Mouse (Mus musculus): Measurements from ENCODE around the gene Klrb1a. TPM values are rescaled to one million over a fixed set of nuclear protein-coding genes. Genes with fewer than 3 reads are reported as not detected.
"Not testable (repeated sequence)": the region's sequence is repeated elsewhere in the genome, so short reads cannot be mapped to it uniquely, and the experiment has no call there.

Gene Klrb1a
- total RNA-seq, 2 experiments from 2014 or later, result not detected

DNA sequence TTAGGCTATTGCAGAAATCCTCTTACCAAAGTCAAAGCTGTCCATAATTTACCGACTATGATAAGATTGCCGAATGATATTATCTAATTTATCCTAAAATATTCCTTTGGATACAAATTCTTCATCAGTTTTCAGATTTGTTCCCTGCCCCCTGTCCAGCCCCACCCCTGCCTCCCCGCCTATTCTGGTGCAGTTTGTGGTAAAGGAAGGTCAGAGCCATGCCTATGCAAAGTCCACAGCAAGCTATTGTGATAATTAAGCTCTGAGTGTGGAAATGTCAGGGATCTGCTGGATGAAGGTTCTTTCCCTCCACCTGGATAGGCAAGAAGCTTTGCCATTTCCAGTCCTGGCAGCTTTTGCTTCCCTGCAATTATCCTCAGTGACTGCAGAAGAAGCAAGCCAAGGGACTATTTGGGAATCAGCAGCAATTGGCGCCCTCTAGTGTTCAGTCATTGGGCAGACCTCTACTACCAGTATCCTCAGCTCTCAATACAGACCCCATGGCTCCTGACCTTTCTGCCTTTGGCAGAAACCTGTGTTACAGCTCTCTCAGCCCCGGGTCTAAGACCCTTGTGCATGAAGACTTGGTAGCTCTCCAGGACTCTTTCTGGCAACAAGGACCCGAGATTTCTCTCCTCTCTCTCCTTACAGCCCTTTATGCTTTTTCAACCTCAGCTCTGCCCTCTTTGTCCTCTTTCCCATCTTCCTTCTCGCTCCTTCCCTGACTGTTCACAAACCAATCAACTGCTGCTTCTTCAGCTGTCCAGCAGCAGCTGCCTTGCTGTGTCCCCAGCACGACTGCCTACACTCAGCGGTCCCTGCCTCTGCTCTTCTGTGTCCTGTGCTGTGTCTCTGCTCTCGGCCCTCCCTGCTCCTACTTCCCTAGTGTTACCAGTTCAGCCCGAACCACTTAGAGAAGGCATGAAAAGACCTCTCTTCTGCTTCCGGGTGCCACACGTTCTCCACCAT is 6.7 kb upstream of the Klrb1a start:
- not testable (repeated sequence) for H3K4me3 ChIP-seq
- peak; percentile 47 to 52 for DNase-seq (ENCODE audit: extremely low spot score in 1 of 2, low spot score in 2 of 2)
- TF ChIP-seq CTCF (IDR thresholded peaks at IDR 0.05), result peak; percentile 71
- intact Hi-C loops (cut with DNase I), result loop anchor here (2.0 to 10.0 kb wide), 2 partner anchors 25 to 185 kb away; no protein-coding TSS in a partner anchor
- H3K27ac ChIP-seq, result 0 out of 2 replicates have a peak overlapping the region, but pooled peaks have one; percentile 55

DNA sequence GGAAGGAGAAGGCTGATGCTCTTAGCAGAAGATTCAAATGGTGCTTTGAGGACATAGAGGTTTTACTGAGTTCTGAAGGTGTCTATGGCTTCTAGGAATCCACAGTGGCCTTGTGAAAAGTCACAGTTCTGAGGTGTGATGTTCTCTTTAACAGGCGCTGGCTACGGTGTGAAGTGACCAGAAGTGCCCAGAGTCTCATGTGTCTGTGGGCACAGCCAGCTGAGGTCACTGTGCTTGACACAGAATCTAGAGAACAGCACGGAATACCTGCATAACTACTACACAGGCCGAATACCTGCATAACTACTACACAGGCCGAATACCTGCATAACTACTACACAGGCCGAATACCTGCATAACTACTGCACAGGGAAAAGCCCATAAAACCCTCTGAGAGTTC is 1.9 kb upstream of the Klrb1a start:
- DNase-seq (ENCODE audit: extremely low spot score in 1 of 2, low spot score in 2 of 2); H3K4me3 ChIP-seq; H3K27ac ChIP-seq: not testable (repeated sequence)
- intact Hi-C loops (cut with DNase I), result loop anchor here (2.0 to 10.0 kb wide), 2 partner anchors 166 to 180 kb away; no protein-coding TSS in a partner anchor

DNA sequence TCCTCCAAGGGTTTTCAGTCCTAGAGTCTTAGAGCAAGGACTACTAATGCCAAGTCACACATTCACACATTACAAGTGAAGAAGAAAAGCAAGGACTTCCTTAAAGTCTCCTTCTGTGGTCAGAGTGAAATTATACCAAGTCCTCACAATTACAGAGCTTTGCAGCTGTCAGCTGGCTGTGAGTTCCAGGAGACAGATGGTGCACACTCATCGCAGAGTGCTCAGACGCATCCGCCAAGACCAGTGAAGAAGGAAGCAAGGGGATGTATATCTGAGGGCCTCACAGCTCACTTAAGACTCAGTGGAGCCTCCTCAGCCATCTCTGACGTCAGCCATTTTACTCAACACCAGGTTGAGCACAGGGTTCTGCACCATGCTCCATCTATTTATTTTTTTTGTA is 1.1 kb upstream of the Klrb1a start:
- intact Hi-C loops (cut with DNase I), result loop anchor here (2.0 to 10.0 kb wide), 2 partner anchors 166 to 180 kb away; no protein-coding TSS in a partner anchor
- DNase-seq (ENCODE audit: extremely low spot score in 1 of 2, low spot score in 2 of 2), result no peak
- Histone ChIP-seq H3K27ac (no peak overlapping the region), H3K4me3 (no peak overlapping the region)
- TF ChIP-seq CTCF (IDR thresholded peaks at IDR 0.05), result no peak

DNA sequence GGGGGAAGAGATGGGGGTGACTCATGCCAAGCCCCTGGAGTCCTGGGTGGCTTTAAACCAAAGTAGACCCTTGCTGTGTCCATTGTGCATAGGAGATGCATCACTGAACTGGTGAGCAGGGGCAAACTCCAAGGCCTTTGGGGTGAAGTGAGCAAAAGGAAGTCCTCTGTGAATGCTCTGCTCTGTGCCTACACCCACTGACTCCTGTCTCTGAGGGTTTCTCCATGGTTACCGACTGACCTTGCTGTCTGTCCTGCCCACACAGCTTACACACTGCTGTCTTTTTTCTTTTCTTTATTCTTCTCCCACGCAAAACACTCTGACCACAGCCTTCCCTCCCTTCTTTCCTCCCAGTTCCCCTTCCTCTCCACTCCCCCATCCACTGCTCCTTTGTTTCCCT is 600 bp downstream of the Klrb1a start:
- TF ChIP-seq CTCF (IDR thresholded peaks at IDR 0.05), result no peak
- Histone ChIP-seq H3K4me3 (no peak overlapping the region), H3K27ac (no peak overlapping the region)
- intact Hi-C loops (cut with DNase I), result loop anchor here (10.0 kb wide), 1 partner anchor 178 kb away; no protein-coding TSS in a partner anchor
- DNase-seq (ENCODE audit: extremely low spot score in 1 of 2, low spot score in 2 of 2), result no peak

DNA sequence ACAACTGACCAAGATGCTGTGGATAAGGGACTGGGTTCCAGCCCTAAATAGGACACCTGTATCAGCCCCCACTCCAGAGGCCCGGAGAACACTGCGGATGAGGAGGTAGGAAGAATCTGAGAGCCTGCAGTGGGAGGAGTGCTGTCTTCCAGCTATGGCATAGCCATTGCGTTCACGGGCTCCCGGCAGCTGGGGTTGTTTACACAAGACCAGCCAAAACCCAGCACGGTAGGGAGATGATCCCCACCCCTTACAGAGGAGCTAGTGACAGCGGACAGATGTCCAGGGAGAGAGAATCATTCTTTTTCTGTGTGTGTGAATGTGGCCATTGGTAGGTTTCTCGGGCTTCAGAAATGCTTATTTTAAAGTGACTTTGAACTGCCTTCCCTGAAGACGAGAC is 17.0 kb downstream of the Klrb1a start:
- TF ChIP-seq CTCF (IDR thresholded peaks at IDR 0.05), result no peak
- no peak overlapping the region for H3K27ac ChIP-seq
- no peak overlapping the region for H3K4me3 ChIP-seq
- intact Hi-C loops (cut with DNase I), result no loop called here
- DNase-seq (ENCODE audit: extremely low spot score in 1 of 2, low spot score in 2 of 2), result no peak

DNA sequence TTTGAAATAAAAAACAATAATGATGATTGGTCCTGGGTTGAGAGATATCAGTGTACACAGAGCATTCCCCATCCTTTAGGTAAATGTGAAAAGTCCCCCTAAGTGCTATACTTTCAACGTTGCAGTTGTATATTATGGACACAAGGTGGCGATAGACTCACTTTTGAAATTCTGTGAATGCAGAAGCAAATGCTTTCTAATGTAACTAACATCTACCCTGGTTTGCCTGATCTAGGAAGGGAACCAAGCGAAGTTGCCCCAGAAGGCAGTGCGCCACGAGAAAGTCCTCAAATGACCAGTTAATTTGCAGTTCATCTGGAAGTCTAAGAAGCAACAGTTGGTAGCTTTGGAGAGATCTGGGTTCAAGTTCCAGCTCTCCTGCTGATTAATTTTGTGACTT is 18.8 kb downstream of the Klrb1a start:
- DNase-seq (ENCODE audit: extremely low spot score in 1 of 2, low spot score in 2 of 2), result no peak
- intact Hi-C loops (cut with DNase I), result loop anchor here (2.0 to 5.0 kb wide), 3 partner anchors 26 to 198 kb away; no protein-coding TSS in a partner anchor
- no peak overlapping the region for H3K27ac ChIP-seq
- H3K4me3 ChIP-seq, result no peak overlapping the region
- peak; percentile 85 for TF ChIP-seq CTCF (IDR thresholded peaks at IDR 0.05)

DNA sequence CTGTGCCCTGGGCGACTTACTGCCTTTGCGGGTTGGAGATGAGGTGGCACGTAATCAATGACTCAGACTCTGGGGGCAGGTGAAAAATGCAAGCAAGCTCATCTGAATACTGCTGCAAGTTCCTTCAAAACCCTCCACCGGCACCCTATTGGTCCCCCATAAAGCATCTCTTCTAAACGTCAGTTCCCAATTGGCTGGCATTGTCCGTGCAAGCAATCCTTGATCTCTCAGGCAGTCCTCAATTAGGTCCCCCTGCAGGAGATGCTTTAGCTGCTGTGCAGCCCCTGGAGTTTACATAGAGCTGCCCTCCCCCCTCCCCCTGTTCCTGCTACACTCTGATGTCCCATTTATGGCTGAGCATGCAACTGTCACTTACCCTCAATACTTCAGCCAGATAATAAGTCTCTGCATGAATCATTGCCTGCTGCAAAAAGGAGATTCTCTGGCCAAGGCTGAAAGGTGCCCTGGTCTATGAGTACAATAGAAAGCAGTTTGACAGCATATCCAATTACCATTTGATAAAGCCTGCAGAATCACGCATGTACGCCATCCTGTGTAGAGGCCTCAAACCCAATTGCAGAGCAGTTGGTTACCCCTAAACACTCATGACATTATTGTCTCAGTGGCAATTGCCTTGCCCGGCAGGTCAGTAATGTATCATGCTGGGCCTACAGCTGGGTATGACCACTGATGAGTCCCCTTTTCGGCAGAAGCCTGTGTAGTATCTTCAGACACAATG is 20.7 kb downstream of the Klrb1a start:
- Histone ChIP-seq H3K4me3 (no peak overlapping the region), H3K27ac (no peak overlapping the region)
- no peak for DNase-seq (ENCODE audit: extremely low spot score in 1 of 2, low spot score in 2 of 2)
- intact Hi-C loops (cut with DNase I), result loop anchor here (5.0 kb wide), 1 partner anchor 200 kb away; no protein-coding TSS in a partner anchor
- no peak for TF ChIP-seq CTCF (IDR thresholded peaks at IDR 0.05)

DNA sequence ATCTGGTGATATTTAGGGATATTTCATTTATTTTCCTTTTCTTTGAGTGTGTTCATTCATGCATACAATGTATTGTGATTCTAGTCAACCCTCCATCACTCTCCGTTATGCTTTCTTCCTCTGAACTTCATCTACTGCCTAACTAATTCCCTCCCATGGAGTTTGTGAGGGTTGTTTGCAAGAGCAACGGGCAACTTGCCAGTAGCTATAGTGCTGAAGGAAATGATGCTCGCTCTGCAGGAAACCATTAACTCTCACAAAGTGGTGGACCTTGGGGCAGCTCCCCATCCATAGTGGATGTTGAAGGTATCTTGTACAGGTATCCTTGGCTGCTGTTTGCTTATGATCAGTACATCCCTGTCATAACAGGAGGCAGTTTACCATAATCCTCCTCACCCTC is 21.3 kb downstream of the Klrb1a start:
- no peak overlapping the region for H3K27ac ChIP-seq
- H3K4me3 ChIP-seq, result no peak overlapping the region
- intact Hi-C loops (cut with DNase I), result loop anchor here (5.0 kb wide), 1 partner anchor 200 kb away; no protein-coding TSS in a partner anchor
- DNase-seq (ENCODE audit: extremely low spot score in 1 of 2, low spot score in 2 of 2), result no peak
- TF ChIP-seq CTCF (IDR thresholded peaks at IDR 0.05), result no peak

DNA sequence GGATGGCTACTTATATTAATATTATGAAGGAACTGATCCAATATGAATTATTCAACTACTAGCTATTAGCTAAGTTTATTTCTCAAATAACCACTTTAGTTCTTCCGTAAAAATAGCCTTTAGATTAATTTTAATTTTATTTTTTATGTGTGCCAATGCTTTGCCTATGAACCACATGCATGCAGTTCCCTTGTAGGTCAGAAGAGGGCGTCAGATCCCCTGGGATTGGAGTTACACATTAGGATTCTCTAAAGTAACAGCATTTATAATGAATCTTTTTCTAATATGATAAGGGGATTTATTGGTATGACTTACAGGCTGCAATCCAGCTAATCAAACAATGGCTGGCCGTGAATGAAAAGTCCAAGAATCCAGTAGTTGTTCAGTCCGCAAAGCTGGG is 23.8 kb downstream of the Klrb1a start:
- Histone ChIP-seq H3K4me3 (no peak overlapping the region), H3K27ac (no peak overlapping the region)
- no peak for DNase-seq (ENCODE audit: extremely low spot score in 1 of 2, low spot score in 2 of 2)
- intact Hi-C loops (cut with DNase I), result no loop called here
- peak; percentile 55 for TF ChIP-seq CTCF (IDR thresholded peaks at IDR 0.05)

DNA sequence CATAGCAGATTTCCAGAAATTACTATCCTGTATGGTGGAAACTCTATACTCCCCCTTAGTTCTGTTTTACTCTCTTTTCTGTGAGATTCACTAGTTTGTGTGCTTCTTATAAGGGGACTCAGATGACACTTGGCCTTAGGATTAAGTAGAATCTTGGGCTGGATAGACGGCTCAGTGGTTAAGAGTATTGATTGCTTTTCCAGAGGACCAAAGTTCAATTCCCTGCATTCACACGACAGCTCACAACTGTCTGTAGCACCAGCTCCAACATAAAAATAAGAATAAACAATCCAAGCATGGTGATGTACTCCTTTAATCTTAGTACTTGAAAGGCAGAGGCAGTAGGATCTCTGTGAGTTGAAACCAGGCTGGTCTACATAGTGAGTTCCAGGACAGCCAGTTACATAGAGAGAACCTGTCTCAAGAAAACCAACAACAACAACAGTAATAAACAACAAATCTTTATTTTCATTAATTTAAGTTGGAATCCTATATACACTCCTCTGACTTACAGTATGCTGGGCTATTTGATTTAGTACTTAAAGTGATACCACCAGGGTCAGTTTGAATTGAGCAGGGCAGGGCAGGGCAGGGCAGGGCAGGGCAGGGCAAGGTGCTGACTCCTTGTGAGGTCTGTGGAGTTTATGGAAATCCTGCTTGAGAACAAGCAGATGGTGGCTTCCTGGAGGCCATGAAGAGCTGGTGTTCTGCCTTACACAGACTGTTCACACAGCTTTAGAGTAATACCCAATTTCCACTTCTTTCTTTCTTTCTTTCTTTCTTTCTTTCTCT is 24.9 kb downstream of the Klrb1a start:
- Histone ChIP-seq H3K4me3 (no peak overlapping the region), H3K27ac (no peak overlapping the region; the same call in 1 of the 2 replicates)
- no peak for TF ChIP-seq CTCF (IDR thresholded peaks at IDR 0.05)
- intact Hi-C loops (cut with DNase I), result no loop called here
- DNase-seq (ENCODE audit: extremely low spot score in 1 of 2, low spot score in 2 of 2), result no peak

DNA sequence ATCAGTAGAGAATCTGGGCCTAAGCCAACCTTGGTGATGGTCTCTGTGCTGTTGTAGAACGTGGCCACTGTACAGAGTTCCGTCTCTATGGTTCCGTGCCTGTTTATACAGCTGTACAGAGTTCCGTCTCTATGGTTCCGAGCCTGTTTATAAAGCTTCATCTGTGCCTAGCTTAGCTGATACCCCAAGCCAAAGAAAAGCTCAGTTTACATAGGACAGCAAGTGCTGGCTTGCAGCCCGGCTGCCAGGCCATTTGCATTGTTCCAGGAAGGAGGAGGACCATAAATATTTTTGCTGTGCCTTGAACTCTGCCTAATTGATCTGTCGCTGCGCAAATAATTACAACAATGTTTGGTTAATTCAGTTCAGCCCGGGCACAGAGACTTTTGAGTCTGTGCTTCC is 26.2 kb downstream of the Klrb1a start:
- intact Hi-C loops (cut with DNase I), result no loop called here
- H3K27ac ChIP-seq, result no peak overlapping the region; the same call in 1 of the 2 replicates
- peak overlapping the region; percentile 34 for H3K4me3 ChIP-seq
- DNase-seq (ENCODE audit: extremely low spot score in 1 of 2, low spot score in 2 of 2), result peak; percentile 20 to 23
- no peak for TF ChIP-seq CTCF (IDR thresholded peaks at IDR 0.05)

All from left cerebral cortex, adult 2 months (tissue).